8 mouse cellular contexts compared by ENCODE assay signal in genomic region chr8:11779844-11780634, GRCm38 (mm10). TPM values are rescaled to one million over a fixed set of nuclear protein-coding genes. Genes with fewer than 3 reads are reported as not detected.
DNase-seq lines count a peak whose midpoint lies in the region; ATAC-seq and TF ChIP-seq lines count a peak whose summit lies in the region.

No protein-coding gene starts in this region.

- H3K9ac ChIP-seq in hindbrain, embryonic 12.5 days = no peak overlapping the region; the same call in 1 of the 2 replicates
- no peak overlapping the region; the same call in 1 of the 2 replicates for H3K9ac ChIP-seq in liver, embryonic 12.5 days

- no peaks in the 10 kb centered on the region for H3K27me3 ChIP-seq in kidney, adult 2 months (replicated peaks; ENCODE audit: control insufficient read depth, insufficient read depth, low read length)
- H3K27me3 ChIP-seq in hindbrain, embryonic 12.5 days = no peaks in the 10 kb centered on the region
- no peaks in the 10 kb centered on the region for H3K27me3 ChIP-seq in liver, embryonic 12.5 days (replicated peaks)

- TF ChIP-seq CTCF in kidney, adult 2 months (conservative IDR thresholded peaks at IDR 0.05; ENCODE audit: insufficient read depth, insufficient read length, low read depth, low read length) = no peak

- peaks cover 28% of the 10 kb centered on the region for H3K4me1 ChIP-seq in kidney, adult 2 months (ENCODE audit: control insufficient read depth, insufficient read depth, low read length)
- H3K4me1 ChIP-seq in hindbrain, embryonic 12.5 days = peaks cover 24% of the 10 kb centered on the region
- H3K4me1 ChIP-seq in liver, embryonic 12.5 days = peaks cover 60% of the 10 kb centered on the region

- H3K4me2 ChIP-seq in hindbrain, embryonic 12.5 days (replicated peaks) = no peak overlapping the region; the same call in 1 of the 2 replicates
- peak overlapping the region; percentile 33 for H3K4me2 ChIP-seq in liver, embryonic 12.5 days

- no peaks in the 10 kb centered on the region for H3K36me3 ChIP-seq in kidney, adult 2 months (ENCODE audit: control insufficient read depth, insufficient read depth, low read length)
- peaks cover 26% of the 10 kb centered on the region for H3K36me3 ChIP-seq in hindbrain, embryonic 12.5 days
- peaks cover 33% of the 10 kb centered on the region for H3K36me3 ChIP-seq in liver, embryonic 12.5 days

- no peak for TF ChIP-seq POLR2A in kidney, adult 2 months (IDR thresholded peaks at IDR 0.05; ENCODE audit: low read depth, low read length)

- ATAC-seq in hindbrain, embryonic 12.5 days (ENCODE audit: low FRiP score) = no peak
- ATAC-seq in liver, embryonic 12.5 days = no peak
- ATAC-seq in erythroid progenitor cell, adult 5-6 weeks (replicated peaks; ENCODE audit: low FRiP score, poor library complexity, severe bottlenecking) = no peak

- 55% methylated on average over 10 of the region's 10 CpGs for WGBS in kidney, adult 2 months
- 82% methylated on average over 10 of the region's 10 CpGs for WGBS in hindbrain, embryonic 12.5 days
- 47% methylated on average over 10 of the region's 10 CpGs for WGBS in liver, embryonic 12.5 days (ENCODE audit: insufficient replicate concordance)

- H3K27ac ChIP-seq in kidney, adult 2 months (ENCODE audit: insufficient read depth, low read depth, low read length) = peak overlapping the region; percentile 72
- H3K27ac ChIP-seq in hindbrain, embryonic 12.5 days = peak overlapping the region; percentile 23; the same call in 1 of the 2 replicates
- peak overlapping the region; percentile 5; the same call in 1 of the 2 replicates for H3K27ac ChIP-seq in liver, embryonic 12.5 days

- H3K9me3 ChIP-seq in hindbrain, embryonic 12.5 days (replicated peaks) = no peaks in the 10 kb centered on the region
- H3K9me3 ChIP-seq in liver, embryonic 12.5 days (replicated peaks) = no peaks in the 10 kb centered on the region

- peak; percentile 58 for DNase-seq in kidney, adult 2 months
- DNase-seq in kidney, adult 9 months = no peak
- DNase-seq in cerebellum, adult 8-10 months = peak; percentile 84
- no peak for DNase-seq in urinary bladder, postnatal 10 days (ENCODE audit: low spot score)
- DNase-seq in MN1 (ENCODE audit: low spot score) = no peak

- H3K4me3 ChIP-seq in kidney, adult 2 months (ENCODE audit: insufficient read depth, low read depth, low read length) = peak overlapping the region; percentile 41; the same call in 1 of the 2 replicates
- H3K4me3 ChIP-seq in hindbrain, embryonic 12.5 days = no peak overlapping the region
- H3K4me3 ChIP-seq in liver, embryonic 12.5 days = peak overlapping the region; percentile 27

RNA-seq across cellular contexts. Expression of gene Arhgef7, which starts 52.5 kb away (rescaled TPM):
- 49.3 and 49.6 TPM in 2 replicates for polyA plus RNA-seq in kidney, adult 2 months (2012; rRNA removed)
- 73.9 and 85.1 TPM in 2 replicates for polyA plus RNA-seq in hindbrain, embryonic 12.5 days (2016; fragmentation: Nextera tagmentation; extraction: Ambion mirVana)
- polyA plus RNA-seq in liver, embryonic 12.5 days (2016; fragmentation: Nextera tagmentation; extraction: Ambion mirVana) = 19.1 and 19.5 TPM in 2 replicates
- 4.3 and 12.2 TPM in 2 replicates for total RNA-seq in erythroid progenitor cell, adult 5-6 weeks (2015; ENCODE audit: low replicate concordance)
- 12.9 and 15.0 TPM in 2 replicates for total RNA-seq in erythroid progenitor cell, adult 5-6 weeks (2017; ENCODE audit: low replicate concordance)

Comparison
In these comparisons a context has a peak if more than half of its experiments do, and no peak if none do; other contexts are left out.
1. DNase-seq: peak in kidney, adult 2 months (single experiment) and cerebellum, adult 8-10 months (single experiment); none in kidney, adult 9 months (single experiment), urinary bladder, postnatal 10 days (single experiment) and MN1 (single experiment).
2. H3K27ac ChIP-seq: peak in every context shown above with its lines; median percentile 72 in kidney, adult 2 months; 23 in hindbrain, embryonic 12.5 days; 5 in liver, embryonic 12.5 days.